Mouse (Mus musculus) limb, embryonic 11.5 days (tissue): ENCODE measurements around the gene Matn1. TPM values are rescaled to one million over a fixed set of nuclear protein-coding genes. Genes with fewer than 3 reads are reported as not detected.

Experiments
- ATAC-seq: fragments of 200-750 bp; cut with Nextera tagmentation; 2 replicates; pipeline ENCODE4 v1.8.0; 2017; ENCODE audit warnings: low read depth; ENCODE audit not compliant: insufficient number of reproducible peaks, low FRiP score, low TSS enrichment
- DNase-seq: peaks from one replicate; pipeline ENCODE4 v3.0.0-alpha.2; 2015; ENCODE audit warnings: low spot score
- H3K27ac ChIP-seq: fragments of 300-500 bp; sonication (generic); replicated peaks from 2 replicates; pipeline ENCODE4 v1.5.1; 2014; ENCODE audit warnings: low read depth, mild to moderate bottlenecking, low read length
- H3K27me3 ChIP-seq: fragments of 300-500 bp; sonication (generic); 2 replicates; pipeline ENCODE4 v1.6.1; 2014; ENCODE audit warnings: mild to moderate bottlenecking, low read length, mixed read lengths; ENCODE audit not compliant: control insufficient read depth, insufficient read depth
- H3K36me3 ChIP-seq: fragments of 300-500 bp; sonication (generic); 2 replicates; pipeline ENCODE4 v1.6.1; 2014; ENCODE audit warnings: mild to moderate bottlenecking, low read length, moderate library complexity, mixed read lengths; ENCODE audit not compliant: control insufficient read depth, insufficient read depth
- H3K4me1 ChIP-seq: fragments of 300-500 bp; sonication (generic); 2 replicates; pipeline ENCODE4 v1.6.1; 2014; ENCODE audit warnings: low read length, mixed read lengths; ENCODE audit not compliant: control insufficient read depth, insufficient read depth
- H3K4me2 ChIP-seq: fragments of 300-500 bp; sonication (generic); 2 replicates; pipeline ENCODE4 v1.6.1; 2014; ENCODE audit warnings: low read depth, mild to moderate bottlenecking, moderate library complexity; ENCODE audit not compliant: severe bottlenecking
- H3K4me3 ChIP-seq: fragments of 300-500 bp; sonication (generic); 2 replicates; pipeline ENCODE4 v1.5.1; 2014; ENCODE audit warnings: low read depth, low read length
- H3K9ac ChIP-seq: fragments of 300-500 bp; sonication (generic); 2 replicates; pipeline ENCODE4 v1.6.1; 2014; ENCODE audit warnings: mild to moderate bottlenecking, low read length
- H3K9me3 ChIP-seq: fragments of 300-500 bp; sonication (generic); 2 replicates; pipeline ENCODE4 v1.6.1; 2016; ENCODE audit warnings: low read length; ENCODE audit not compliant: control insufficient read depth
- WGBS: fragments of 180-500 bp; shearing (Covaris S2); extraction: QIAGEN DNeasy Blood & Tissue Kit; methylation state at CpG from one replicate; pipeline ENCODE4 v1.1.7; 2014; 5-methylcytosine and 5-hydroxymethylcytosine counted together
- polyA plus RNA-seq: library from polyadenylated mRNA; unstranded; fragments of >200 nt; fragmentation: Nextera tagmentation; extraction: Ambion mirVana; gene quantifications from 2 replicates; pipeline ENCODE4 v1.2.1, GENCODE M21; 2014

Gene Matn1
- polyA plus RNA-seq, 1 experiment from 2014 or later: 1.6 TPM

DNA sequence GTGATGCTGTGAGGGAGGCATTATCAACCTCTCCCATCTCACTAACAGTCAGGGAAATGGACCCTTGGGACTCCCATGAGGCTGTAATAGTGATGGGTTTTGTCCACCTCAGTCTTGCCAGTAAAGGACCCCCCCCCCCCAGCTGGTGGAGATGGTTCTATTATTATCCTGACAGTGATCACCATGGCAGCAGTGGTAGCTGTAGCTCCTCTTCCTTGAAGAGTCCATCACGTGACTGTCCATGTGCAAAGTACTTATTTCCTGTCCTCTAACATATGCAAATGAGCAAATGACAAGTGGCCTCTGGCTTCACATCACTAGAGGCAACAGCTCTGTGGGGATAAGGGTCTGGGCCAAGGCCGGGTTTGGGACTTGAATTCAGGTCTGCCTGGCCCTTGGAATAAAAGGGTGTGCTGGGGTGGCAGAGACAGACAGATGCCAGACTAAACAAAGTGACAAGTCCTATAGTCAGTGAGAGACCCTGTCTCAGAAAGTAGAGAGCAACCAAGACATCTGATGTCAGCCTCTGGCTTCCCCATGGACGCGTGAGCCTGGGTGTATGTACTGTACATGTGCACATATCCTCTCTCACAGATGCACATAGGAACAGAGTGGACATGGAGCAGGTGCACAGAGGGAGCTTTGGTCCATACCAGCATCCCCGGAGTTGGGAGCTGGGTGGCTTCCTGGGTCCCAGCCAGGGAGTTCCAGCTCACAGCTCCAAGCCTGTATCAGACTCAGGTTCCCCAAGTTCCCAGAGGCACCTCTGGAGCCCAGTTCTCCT, 55.8 kb downstream of the Matn1 start:
- no peak overlapping the region for H3K9ac ChIP-seq
- no peaks in the 10 kb centered on the region for H3K4me1 ChIP-seq
- H3K9me3 ChIP-seq: no peaks in the 10 kb centered on the region
- WGBS: 85% methylated on average over 5 of the region's 5 CpGs
- H3K36me3 ChIP-seq: no peaks in the 10 kb centered on the region
- no peak overlapping the region for H3K4me3 ChIP-seq
- H3K27ac ChIP-seq: no peak overlapping the region
- no peak for DNase-seq
- no peak overlapping the region for H3K4me2 ChIP-seq
- ATAC-seq: no peak
- H3K27me3 ChIP-seq: no peaks in the 10 kb centered on the region

DNA sequence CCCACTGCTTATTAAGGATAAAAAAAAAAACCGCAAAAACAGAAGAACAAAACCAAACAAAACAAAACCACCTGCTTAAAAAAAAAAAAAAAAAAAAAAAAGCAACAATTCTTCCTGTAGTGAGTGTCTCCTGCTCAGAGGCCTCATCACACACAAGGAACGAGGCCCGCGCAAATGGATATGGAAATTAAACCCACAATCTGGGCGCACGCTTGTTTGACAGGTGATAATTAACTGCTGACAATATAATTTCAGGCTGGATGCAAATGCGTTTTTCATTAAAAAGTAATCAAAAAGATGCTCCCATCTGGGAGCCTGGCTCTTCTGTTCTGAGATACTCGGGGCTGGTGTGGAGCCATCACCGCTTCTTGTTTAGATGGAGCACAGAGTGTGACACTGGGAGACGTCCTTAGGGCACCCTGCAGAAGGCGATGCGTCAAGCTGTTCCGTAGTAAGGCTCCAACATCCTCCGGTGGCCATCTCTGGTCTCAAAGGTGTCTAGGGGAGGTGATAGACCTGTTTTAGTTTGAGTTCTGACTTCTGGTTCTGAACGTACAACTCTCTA, 56.5 kb downstream of the Matn1 start:
- H3K9me3 ChIP-seq: no peaks in the 10 kb centered on the region
- H3K4me2 ChIP-seq: no peak overlapping the region
- no peaks in the 10 kb centered on the region for H3K27me3 ChIP-seq
- 79% methylated on average over 15 of the region's 15 CpGs for WGBS
- no peak for ATAC-seq
- no peak overlapping the region for H3K9ac ChIP-seq
- H3K36me3 ChIP-seq: no peaks in the 10 kb centered on the region
- no peaks in the 10 kb centered on the region for H3K4me1 ChIP-seq
- no peak overlapping the region for H3K27ac ChIP-seq
- no peak for DNase-seq
- no peak overlapping the region for H3K4me3 ChIP-seq

Other genes with a start within 250 kb of the Matn1 start
- 18.6 and 24.7 TPM in 2 replicates for gene Sdc3, start 151.8 kb upstream of the Matn1 start, polyA plus RNA-seq
- gene Laptm5, start 31.3 kb upstream of the Matn1 start, polyA plus RNA-seq: 18.7 and 18.8 TPM in 2 replicates